ENCODE assay signal across 13 mouse cellular contexts in genomic region chr11:81092161-81092560, GRCm38 (mm10).
"Had no signal": no experiment of that assay in that cellular context is flagged by ENCODE, and none has a peak within 500 bp of the region (broad histone marks: within the 10 kb centered on the region; RNA-seq: fewer than 3 reads in every experiment).

No protein-coding gene starts in this region.

- DNase-seq: forebrain, postnatal 0 days; gastrocnemius, postnatal 14 days; gastrocnemius, postnatal 36 days; heart, adult 11 months; heart, adult 2 months; heart, postnatal 14 days; heart, postnatal 36 days; kidney, adult 11 months; kidney, adult 2 months; kidney, adult 9 months; kidney, postnatal 14 days; kidney, postnatal 36 days; left cerebral cortex, postnatal 4 days had no signal
